Mouse (Mus musculus) embryonic fibroblast, embryonic 13.5 days (primary cell): ENCODE results near the gene Gm10309.

Experiments used
- CTCF ChIP-seq: IDR thresholded peaks from 2 replicates; pipeline ENCODE4 v1.5.1; 2011; ENCODE audit warnings: mild to moderate bottlenecking, control low read depth, low read length, moderate library complexity, borderline replicate concordance; ENCODE audit not compliant: insufficient read depth
- POLR2A ChIP-seq: IDR thresholded peaks from 2 replicates; pipeline ENCODE4 v1.6.1; 2011; ENCODE audit warnings: low read depth, mild to moderate bottlenecking, control low read depth, low read length, moderate library complexity

- TF ChIP-seq CTCF (no peak), POLR2A (no peak)
Measured at GRCm38 (mm10) chr17:86533549-86533851, 28.5 kb upstream of the Gm10309 start.
